Mouse (Mus musculus): ENCODE measurements at regions not wholly inside any gene's neighbourhood (a gene's known extent, or its start where the extent isn't known, plus 50 kb on each side); places are given as distances from the start of the nearest gene placed in this dataset.
"Not testable (repeated sequence)": the region's sequence is repeated elsewhere in the genome, so short reads cannot be mapped to it uniquely, and the experiment has no call there.

DNA sequence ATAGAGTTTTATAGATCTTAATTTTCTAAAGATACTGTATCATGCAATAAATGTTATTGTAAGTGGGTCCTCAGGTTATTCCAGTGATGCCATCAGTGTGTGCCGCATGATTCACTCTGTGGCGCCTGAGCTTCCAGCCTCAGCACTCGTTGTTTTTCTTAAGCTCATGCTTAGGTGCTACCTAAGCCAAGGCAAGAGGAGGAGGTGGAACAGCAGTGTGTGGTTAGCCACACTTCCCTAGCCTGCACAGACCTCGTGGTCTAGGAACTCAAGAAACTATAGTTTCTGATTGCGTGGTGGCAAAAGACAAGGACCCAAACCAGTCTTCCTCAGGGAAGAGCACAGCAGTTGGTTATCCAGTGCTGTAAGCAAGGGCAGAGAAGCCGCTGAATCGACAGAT, 779.7 kb downstream of the Dad1 start:
- in situ Hi-C loops (cut with MboI; ENCODE audit: low pct_unique_long_range_greater_than_20kb in 1 of 2, low sequenced_read_pairs in 2 of 2, unreplicated experiment in 1 of 2) = not testable (repeated sequence)

DNA sequence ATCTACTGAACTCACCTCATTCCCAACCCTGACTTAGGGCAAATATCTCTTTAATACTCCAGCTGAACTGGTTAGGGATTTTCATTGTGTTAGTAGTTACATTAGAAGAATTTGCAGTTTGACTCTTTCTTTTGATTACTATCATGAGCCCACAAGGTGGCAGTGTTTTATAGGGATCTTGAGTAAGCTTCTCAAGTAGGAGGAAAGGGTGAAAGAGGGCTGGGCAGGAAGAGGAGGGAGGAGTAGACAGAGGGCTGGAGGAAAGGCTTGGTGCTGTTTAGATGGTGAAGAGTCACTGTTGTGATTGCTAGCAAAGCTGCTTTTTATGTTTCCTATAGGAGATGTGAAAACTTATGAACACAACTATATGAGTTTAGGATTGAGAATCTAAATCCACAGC, 793.1 kb downstream of the Dad1 start:
- in situ Hi-C loops (cut with MboI; ENCODE audit: low pct_unique_long_range_greater_than_20kb in 1 of 2, low sequenced_read_pairs in 2 of 2, unreplicated experiment in 1 of 2) = not testable (repeated sequence)

DNA sequence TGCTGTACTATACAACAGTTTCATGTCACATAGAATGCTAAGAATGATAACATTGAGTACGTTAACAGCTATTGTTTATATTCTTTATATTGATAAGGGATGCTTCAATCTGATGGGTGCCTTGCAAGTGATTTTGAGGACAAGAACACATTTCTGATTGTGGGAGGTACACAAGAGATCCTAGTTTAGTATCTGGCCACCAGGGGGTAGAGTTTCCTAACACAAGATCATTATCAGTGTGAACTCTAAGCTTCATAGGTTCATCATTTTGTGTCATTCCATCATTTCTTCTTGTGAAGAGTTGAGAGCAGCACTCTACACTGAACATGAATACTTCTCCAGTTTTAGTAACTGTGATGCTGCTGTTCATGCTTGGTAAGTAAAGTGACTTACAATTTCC, 799.9 kb downstream of the Dad1 start:
- in situ Hi-C loops (cut with MboI; ENCODE audit: low pct_unique_long_range_greater_than_20kb in 1 of 2, low sequenced_read_pairs in 2 of 2, unreplicated experiment in 1 of 2) = no loop called here

DNA sequence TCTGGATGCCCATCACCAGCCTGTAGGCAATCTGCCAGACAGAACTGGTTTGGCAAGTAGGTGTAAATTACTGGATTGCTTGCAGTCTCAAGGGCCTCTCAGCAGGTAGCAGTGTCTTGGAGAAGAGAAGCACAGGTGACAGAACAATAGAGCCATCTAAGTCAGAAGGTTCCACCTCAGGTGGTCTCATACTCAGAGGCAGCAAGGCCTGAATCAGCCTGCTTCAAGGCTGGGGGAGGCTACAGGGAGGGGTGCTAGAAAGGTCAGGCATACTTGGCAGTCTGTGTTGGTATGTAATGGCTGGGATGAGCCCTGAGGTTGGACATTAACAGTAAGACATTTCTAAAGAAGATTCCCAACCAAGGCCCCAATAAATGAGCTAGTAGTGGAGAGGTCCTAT, 814.3 kb downstream of the Dad1 start:
- in situ Hi-C loops (cut with MboI; ENCODE audit: low pct_unique_long_range_greater_than_20kb in 1 of 2, low sequenced_read_pairs in 2 of 2, unreplicated experiment in 1 of 2) = loop anchor here (5.0 to 10.0 kb wide), 2 partner anchors 702 to 705 kb away; no protein-coding TSS in a partner anchor

DNA sequence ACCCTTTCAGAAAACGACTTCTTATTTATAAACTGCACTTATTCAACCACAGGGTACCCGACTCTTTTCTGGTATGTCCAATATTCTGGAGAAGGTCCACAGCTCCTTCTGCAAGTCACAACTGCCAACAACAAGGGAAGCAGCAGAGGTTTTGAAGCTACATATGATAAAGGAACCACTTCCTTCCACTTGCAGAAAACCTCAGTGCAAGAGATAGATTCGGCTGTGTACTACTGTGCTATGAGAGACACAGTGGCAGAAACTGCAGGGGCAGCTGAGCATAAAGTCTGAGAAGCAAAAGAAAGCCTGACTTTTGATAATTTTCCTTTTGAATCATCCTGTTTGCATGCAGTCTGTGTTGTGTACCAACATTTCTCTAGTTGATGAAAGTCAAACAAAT, 823.8 kb downstream of the Dad1 start:
- in situ Hi-C loops (cut with MboI; ENCODE audit: low pct_unique_long_range_greater_than_20kb in 1 of 2, low sequenced_read_pairs in 2 of 2, unreplicated experiment in 1 of 2) = loop anchor here in 1 of 2 experiments (10.0 kb wide), 1 partner anchor 695 kb away; no protein-coding TSS in a partner anchor

DNA sequence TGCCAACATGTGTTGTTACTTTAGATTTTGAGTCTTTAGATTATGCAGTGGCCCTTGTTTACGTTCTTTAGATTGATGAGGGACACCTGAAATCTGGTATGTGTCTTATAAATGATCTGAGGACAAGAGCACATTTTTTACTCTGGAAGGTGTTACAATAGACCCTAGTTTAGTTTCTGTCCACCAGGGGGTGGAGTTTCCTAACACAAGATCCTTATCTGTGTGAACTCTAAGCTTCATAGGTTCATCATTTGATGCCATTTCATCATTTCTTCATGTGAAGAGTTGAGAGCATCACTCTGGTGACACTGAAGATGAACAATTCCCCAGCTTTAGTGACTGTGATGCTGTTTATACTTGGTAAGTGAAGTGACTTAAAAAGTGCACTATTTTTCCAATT, 825.5 kb downstream of the Dad1 start:
- in situ Hi-C loops (cut with MboI; ENCODE audit: low pct_unique_long_range_greater_than_20kb in 1 of 2, low sequenced_read_pairs in 2 of 2, unreplicated experiment in 1 of 2) = not testable (repeated sequence)

DNA sequence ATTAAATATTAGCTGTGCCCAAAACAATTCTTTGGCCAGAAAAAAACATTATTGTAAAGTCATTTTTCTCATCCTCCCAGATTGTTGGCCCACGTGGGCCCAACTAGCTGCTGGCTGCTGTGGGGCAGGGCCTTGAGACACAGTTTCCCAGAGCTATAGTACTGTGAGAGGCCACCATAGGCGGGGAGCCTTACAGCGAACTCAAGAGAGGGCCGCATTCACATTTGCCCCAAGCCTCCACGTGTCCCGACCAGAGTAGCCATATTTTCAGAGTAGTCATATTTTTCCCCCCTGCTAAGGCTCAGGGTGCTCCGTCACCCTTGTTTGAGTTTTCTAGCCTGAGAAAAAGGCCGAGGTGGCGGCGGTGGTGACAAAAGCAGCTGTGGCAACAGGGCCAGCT, 826.3 kb downstream of the Dad1 start:
- in situ Hi-C loops (cut with MboI; ENCODE audit: low pct_unique_long_range_greater_than_20kb in 1 of 2, low sequenced_read_pairs in 2 of 2, unreplicated experiment in 1 of 2) = not testable (repeated sequence)

DNA sequence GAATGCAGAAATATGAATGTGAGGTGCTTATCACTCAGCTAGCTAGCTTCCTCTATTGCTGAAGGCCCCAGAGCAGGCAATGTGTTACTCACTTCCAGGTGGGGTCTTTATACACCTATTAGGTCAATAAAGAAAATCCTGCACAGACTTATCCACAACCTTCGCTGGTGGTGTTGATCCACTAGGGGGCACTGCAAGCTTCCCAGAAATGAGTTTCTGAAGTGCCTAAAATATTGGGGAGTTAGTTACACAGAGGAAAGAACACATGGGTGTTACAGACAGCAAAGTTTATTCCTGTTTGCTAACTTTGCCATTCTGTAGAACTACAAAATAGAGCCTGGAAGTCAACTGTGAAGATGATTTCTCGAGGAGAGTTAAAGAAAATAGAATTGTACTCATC, 836.9 kb downstream of the Dad1 start:
- in situ Hi-C loops (cut with MboI; ENCODE audit: low pct_unique_long_range_greater_than_20kb in 1 of 2, low sequenced_read_pairs in 2 of 2, unreplicated experiment in 1 of 2) = not testable (repeated sequence)

DNA sequence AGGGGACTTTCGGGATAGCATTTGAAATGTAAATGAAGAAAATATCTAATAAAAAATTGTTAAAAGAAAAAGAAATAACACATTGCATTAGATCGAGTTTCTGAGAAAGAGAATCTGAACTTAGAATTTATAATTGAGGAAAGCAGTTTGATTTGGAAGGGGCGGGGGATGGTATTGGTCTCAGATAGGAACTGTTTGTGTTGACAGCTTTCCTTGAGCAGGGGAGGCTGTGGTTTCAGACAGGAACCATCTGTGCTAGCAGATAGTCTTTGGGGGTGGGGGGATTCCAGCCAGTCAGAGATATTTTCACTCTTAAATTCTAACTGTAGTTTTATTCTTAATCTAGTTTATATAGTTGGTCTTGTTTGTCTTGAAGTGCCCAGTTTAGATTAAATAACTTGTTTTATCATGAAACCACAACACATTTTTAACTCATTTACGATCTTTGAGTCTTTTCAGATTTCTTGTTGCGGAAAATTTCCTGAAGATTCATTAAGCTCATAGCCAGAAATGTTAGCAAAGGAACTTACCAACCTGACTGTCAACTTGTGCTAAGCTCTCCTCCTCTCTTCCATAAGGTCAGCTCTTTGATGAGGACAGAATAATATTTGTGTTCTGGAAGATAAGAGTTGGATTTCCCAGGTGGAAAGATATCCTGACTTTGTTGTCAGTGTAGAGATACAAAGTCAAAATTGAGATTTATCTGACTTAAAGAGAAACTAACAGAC, 846.2 kb downstream of the Dad1 start:
- in situ Hi-C loops (cut with MboI; ENCODE audit: low pct_unique_long_range_greater_than_20kb in 1 of 2, low sequenced_read_pairs in 2 of 2, unreplicated experiment in 1 of 2) = not testable (repeated sequence)

DNA sequence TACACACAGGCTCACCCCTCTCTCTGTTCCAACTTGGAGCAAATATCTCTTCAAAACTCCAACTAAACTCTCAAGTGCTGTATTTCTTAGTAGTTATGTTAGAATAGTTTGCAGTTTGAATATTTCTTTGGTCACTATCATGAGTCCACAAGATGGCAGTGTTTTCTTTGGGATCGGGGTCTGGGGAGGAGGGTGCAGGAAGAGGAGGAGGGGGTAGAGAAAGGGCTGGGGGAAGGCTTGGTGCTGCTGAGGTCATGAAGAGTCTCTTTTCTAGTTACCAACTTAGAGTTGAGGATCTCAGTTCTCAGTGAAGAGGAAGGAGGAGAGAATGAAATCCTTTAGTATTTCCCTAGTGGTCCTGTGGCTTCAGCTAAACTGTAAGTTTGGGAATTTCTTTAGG, 863.6 kb downstream of the Dad1 start:
- in situ Hi-C loops (cut with MboI; ENCODE audit: low pct_unique_long_range_greater_than_20kb in 1 of 2, low sequenced_read_pairs in 2 of 2, unreplicated experiment in 1 of 2) = loop anchor here in 1 of 2 experiments (10.0 kb wide), 1 partner anchor 706 kb away; no protein-coding TSS in a partner anchor

DNA sequence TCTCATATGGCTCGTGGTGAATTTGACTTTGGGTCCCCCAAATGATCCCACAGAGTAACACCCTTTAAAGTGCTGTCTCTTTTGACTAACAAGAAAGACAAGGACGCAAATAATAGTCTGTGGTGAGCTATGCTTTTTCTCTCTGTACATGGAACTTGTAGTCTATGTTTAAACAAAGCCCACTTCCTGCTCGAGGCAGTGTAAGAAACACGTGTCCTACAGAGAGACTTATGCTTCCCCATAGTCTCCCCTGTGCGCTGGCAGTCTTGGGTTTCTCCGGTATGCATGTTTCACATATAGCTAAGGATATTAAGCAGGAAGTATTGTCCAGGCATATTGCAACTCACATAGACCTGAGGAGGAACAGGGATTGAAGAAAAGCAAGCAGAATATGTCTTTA, 879.0 kb upstream of the Olfr1507 start:
- in situ Hi-C loops (cut with MboI; ENCODE audit: low pct_unique_long_range_greater_than_20kb in 1 of 2, low sequenced_read_pairs in 2 of 2, unreplicated experiment in 1 of 2) = not testable (repeated sequence)

DNA sequence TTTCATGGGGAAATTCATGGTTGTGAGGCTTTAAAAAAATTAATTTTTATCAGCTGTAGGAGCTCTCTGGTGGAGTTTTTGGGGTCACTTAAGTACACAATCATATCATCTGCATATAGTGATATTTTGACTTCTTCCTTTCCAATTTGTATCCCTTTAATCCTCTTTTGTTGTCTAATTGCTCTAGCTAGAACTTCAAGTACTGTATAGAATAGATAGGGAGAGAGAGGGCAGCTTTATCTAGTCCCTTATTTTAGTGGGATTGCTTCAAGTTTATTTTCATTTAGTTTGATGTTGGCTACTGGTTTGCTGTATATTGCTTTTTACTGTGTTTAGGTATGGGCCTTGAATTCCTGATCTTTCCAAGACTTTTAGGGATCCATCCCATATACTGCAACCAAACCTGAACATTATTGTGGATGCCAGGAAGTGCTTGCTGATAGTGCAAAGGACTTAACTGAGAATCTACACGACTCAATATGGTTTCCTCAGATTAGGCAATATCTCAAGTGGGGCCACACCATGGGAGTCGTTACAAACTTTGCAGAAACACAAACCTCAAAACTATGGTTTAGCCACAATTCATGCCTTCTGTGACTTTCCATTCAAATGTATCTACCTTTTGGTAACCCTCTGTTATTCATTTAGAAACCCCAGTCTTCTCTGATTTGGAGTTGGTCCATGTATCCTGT, 878.4 kb upstream of the Olfr1507 start:
- in situ Hi-C loops (cut with MboI; ENCODE audit: low pct_unique_long_range_greater_than_20kb in 1 of 2, low sequenced_read_pairs in 2 of 2, unreplicated experiment in 1 of 2) = not testable (repeated sequence)

DNA sequence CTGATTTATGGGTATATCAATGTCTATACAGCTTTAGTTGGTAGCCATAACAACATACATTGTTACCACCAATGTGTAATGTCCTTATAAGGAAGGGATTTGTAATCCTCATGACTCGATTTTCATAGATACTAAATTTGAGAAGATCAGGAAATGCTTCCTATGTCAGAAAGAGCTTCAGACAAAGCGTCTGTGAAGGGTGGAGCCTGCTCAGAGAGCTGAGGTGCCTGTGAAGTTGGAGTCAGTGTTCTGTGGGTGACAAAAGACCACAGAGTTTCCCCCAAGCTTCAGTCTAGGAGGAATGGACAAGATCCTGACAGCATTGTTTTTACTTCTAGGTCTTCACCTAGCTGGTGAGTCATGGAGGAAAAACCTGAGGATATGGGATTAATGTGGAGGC, 874.2 kb upstream of the Olfr1507 start:
- in situ Hi-C loops (cut with MboI; ENCODE audit: low pct_unique_long_range_greater_than_20kb in 1 of 2, low sequenced_read_pairs in 2 of 2, unreplicated experiment in 1 of 2) = no loop called here

DNA sequence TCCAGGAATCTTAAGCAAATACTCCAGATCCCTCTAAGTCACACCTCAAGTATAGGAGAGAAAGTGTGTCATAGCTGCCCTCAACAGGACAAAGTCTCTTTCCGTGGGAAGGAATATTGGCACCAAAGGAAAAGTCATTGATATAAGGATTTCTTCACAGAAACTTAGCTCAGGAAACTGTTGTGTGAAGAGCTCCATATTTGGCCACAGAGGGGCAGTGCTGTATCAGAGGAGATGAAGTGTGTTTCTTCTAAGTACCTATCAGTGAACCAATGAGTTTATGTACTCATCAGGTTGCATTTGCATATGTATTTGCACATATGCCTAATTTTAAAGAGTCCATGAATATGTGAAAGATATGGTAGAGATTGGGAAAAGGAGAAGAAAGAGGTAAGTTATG, 871.9 kb upstream of the Olfr1507 start:
- in situ Hi-C loops (cut with MboI; ENCODE audit: low pct_unique_long_range_greater_than_20kb in 1 of 2, low sequenced_read_pairs in 2 of 2, unreplicated experiment in 1 of 2) = not testable (repeated sequence)

DNA sequence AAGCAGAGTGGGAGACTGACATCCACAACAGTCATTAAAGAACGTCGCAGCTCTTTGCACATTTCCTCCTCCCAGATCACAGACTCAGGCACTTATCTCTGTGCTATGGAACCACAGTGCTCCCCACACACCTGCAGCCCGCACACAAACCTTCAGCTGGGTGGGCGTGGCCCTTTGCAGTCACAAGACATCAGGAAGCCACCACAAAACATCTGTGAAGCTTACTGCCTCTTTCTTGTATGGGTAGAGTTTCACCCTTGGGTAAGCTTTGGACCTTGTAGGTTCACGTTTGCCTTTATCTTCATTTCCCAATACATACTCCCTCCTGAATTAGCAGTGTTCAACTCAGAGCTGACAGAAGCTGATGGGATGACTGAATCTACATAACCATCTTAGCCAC, 868.4 kb upstream of the Olfr1507 start:
- in situ Hi-C loops (cut with MboI; ENCODE audit: low pct_unique_long_range_greater_than_20kb in 1 of 2, low sequenced_read_pairs in 2 of 2, unreplicated experiment in 1 of 2) = not testable (repeated sequence)

DNA sequence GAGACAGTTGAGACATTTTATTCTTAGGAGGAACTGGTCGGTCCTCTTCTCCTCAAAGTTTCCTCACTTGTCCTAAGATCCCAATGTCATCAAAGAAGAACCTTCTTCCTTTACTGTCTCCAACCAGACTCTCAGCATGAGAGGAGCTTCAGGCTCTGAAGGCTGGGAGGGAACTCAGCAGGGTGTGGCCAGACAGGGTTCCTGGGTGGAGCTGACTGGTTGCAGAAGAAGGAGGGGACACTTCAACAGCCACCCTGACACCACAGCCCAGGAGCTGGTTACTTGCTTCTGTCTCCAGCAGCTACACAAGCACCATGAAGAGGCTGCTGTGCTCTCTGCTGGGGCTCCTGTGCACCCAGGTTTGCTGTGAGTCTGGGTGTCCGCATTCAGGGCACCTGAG, 866.5 kb upstream of the Olfr1507 start:
- in situ Hi-C loops (cut with MboI; ENCODE audit: low pct_unique_long_range_greater_than_20kb in 1 of 2, low sequenced_read_pairs in 2 of 2, unreplicated experiment in 1 of 2) = not testable (repeated sequence)

DNA sequence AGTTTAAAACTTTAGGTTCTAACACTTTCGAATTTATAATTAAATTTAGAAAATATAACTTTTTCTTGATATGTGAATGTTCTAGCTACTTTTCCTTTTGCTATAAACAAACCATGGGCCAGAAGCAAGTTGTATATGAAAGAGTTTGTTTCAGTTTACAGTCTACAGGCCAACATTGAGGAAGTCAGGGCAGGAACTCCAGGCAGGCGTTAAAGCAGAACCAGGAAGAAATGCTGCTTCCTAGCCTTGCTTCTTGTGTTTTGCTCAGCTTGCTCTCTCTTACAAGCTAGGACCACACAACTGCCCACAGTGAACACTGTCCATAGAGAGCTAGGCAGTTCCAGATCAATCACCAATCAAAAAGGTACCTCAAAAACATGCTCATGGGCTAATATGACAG, 861.9 kb upstream of the Olfr1507 start:
- in situ Hi-C loops (cut with MboI; ENCODE audit: low pct_unique_long_range_greater_than_20kb in 1 of 2, low sequenced_read_pairs in 2 of 2, unreplicated experiment in 1 of 2) = not testable (repeated sequence)

DNA sequence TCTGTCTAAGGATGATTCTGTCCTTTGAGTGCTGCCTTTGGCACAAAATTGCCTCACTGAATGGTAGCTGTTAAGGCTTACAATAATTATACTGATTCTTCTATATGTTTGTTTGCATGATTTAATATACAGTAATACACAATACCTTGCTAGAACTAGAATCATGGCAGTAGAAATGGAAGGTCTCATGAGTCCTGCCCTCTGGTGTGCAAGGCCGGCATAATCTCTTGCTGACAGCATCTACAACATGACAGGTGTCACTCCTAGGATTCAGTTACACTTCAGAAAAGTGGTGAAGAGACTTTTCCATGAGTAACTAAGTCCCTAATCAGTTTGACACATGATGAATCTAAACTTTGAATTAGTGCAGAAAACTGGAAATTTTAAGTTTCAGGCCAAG, 861.2 kb upstream of the Olfr1507 start:
- in situ Hi-C loops (cut with MboI; ENCODE audit: low pct_unique_long_range_greater_than_20kb in 1 of 2, low sequenced_read_pairs in 2 of 2, unreplicated experiment in 1 of 2) = not testable (repeated sequence)

DNA sequence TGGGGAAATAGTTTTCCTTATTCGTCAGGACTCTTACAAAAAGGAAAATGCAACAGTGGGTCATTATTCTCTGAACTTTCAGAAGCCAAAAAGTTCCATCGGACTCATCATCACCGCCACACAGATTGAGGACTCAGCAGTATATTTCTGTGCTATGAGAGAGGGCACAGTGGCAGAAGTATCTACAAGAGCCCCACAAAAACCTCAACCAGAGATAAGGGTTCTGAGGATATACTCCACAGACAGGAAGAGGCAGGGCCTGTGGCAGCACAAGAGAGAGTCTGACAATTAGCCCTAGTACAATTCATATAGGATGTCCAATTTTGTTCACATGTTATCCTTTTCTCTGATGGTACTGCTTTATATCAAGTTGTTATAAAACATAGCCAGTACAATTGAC, 855.9 kb upstream of the Olfr1507 start:
- in situ Hi-C loops (cut with MboI; ENCODE audit: low pct_unique_long_range_greater_than_20kb in 1 of 2, low sequenced_read_pairs in 2 of 2, unreplicated experiment in 1 of 2) = not testable (repeated sequence)

DNA sequence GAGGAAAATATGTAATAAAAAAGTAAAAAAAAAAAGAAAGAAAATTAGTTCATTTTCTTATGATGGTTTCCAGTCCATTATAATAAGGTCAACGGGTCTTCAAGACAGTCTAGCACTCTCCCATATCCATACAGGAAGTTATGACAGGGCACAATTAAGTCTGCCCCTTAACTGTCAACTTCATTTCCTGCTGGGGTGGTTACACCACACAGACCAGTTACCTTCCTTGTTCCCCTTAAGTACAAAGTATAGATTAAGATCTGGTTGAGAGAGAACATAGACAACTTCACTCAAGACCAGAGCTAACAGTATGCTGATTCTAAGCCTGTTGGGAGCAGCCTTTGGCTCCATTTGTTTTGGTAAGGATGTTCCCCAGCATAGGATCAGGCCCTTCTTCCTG, 855.2 kb upstream of the Olfr1507 start:
- in situ Hi-C loops (cut with MboI; ENCODE audit: low pct_unique_long_range_greater_than_20kb in 1 of 2, low sequenced_read_pairs in 2 of 2, unreplicated experiment in 1 of 2) = not testable (repeated sequence)
